Mouse (Mus musculus) ES-Bruce4 (cell line): ENCODE measurements around the gene Gm4869. TPM values are rescaled to one million over a fixed set of nuclear protein-coding genes. Genes with fewer than 3 reads are reported as not detected.
"Not testable (repeated sequence)": the region's sequence is repeated elsewhere in the genome, so short reads cannot be mapped to it uniquely, and the experiment has no call there.

Experiments used
- H3K27ac ChIP-seq: 2 replicates; pipeline ENCODE4 v1.5.1; 2012; ENCODE audit warnings: low read length, inconsistent platforms; ENCODE audit not compliant: insufficient read depth
- H3K27me3 ChIP-seq: 2 replicates; pipeline ENCODE4 v1.6.1; 2012; ENCODE audit warnings: mild to moderate bottlenecking, low read length, inconsistent platforms; ENCODE audit not compliant: control insufficient read depth, poor library complexity, insufficient read depth, severe bottlenecking
- H3K36me3 ChIP-seq: 2 replicates; pipeline ENCODE4 v1.6.1; 2012; ENCODE audit warnings: inconsistent platforms, mild to moderate bottlenecking, low read length, moderate library complexity; ENCODE audit not compliant: control insufficient read depth, poor library complexity, insufficient read depth, severe bottlenecking
- H3K4me1 ChIP-seq: one replicate; pipeline ENCODE4 v1.8.1; 2011; ENCODE audit warnings: low read length; ENCODE audit not compliant: control insufficient read depth, insufficient read depth
- H3K4me3 ChIP-seq: 2 replicates; pipeline ENCODE4 v1.5.1; 2011; ENCODE audit warnings: low read depth, mild to moderate bottlenecking, low read length
- H3K9ac ChIP-seq: 2 replicates; pipeline ENCODE4 v1.6.1; 2012; ENCODE audit warnings: low read depth, mild to moderate bottlenecking, inconsistent platforms; ENCODE audit not compliant: poor library complexity, severe bottlenecking
- H3K9me3 ChIP-seq: replicated peaks from 2 replicates; pipeline ENCODE4 v1.6.1; 2012; ENCODE audit warnings: mild to moderate bottlenecking, low read length, inconsistent platforms; ENCODE audit not compliant: control insufficient read depth, poor library complexity, insufficient read depth, severe bottlenecking
- CTCF ChIP-seq: IDR thresholded peaks from one replicate; pipeline ENCODE4 v1.8.1; 2011; ENCODE audit warnings: low read depth, low read length
- EP300 ChIP-seq: IDR thresholded peaks from 2 replicates; pipeline ENCODE4 v1.6.1; 2011; ENCODE audit warnings: low read depth, low read length; ENCODE audit not compliant: insufficient read depth
- POLR2A ChIP-seq: IDR thresholded peaks from one replicate; pipeline ENCODE4 v1.8.1; 2011; ENCODE audit warnings: low read length; ENCODE audit not compliant: insufficient read depth
- polyA plus RNA-seq: library from polyadenylated mRNA; stranded (reverse); fragments of >200 nt; gene quantifications from 2 replicates; pipeline ENCODE4 v1.2.4, GENCODE M21; 2011; ENCODE audit warnings: low read depth; ENCODE audit not compliant: missing spikeins, insufficient read depth, insufficient read length

The Gm4869 gene
- polyA plus RNA-seq, 1 experiment, result 0.19 TPM

- Histone ChIP-seq H3K4me1 (no peaks in the 10 kb centered on the region), H3K4me3 (no peak overlapping the region), H3K36me3 (no peaks in the 10 kb centered on the region), H3K27ac (no peak overlapping the region), H3K9ac (no peak overlapping the region), H3K27me3 (no peaks in the 10 kb centered on the region), H3K9me3 (no peaks in the 10 kb centered on the region)
- TF ChIP-seq EP300, result no peak
- no peak for TF ChIP-seq POLR2A
- TF ChIP-seq CTCF, result no peak
Observed at GRCm38 (mm10) chr5:140455466-140455865, 10.0 kb downstream of the Gm4869 start.

DNA sequence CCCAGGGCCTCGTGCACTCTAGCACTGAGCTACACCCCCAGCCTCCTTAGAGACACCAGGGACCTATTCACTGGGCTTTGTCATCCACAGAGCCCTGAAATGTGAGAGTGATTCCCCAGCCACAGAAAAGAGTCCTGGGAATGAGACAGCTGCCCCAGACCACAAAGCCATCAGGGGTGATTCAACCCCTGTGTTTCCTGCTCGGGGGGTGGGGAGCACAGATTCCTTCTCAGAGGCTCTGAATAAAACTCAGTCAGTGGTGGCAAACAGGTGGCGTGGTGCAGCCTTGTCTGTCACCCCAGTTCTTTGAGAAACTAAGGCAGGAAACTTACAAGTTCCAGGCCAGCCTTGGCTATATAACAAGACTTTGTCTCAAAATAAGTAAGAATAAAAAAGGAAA is 16.0 kb downstream of the Gm4869 start:
- Histone ChIP-seq H3K4me3 (no peak overlapping the region), H3K9ac (no peak overlapping the region), H3K36me3 (no peaks in the 10 kb centered on the region), H3K27ac (no peak overlapping the region), H3K9me3 (no peaks in the 10 kb centered on the region), H3K4me1 (no peaks in the 10 kb centered on the region), H3K27me3 (no peaks in the 10 kb centered on the region)
- TF ChIP-seq POLR2A (no peak), CTCF (no peak), EP300 (no peak)

GRCm38 (mm10) chr5:140463151-140463550 is 17.7 kb downstream of the Gm4869 start:
- H3K27ac ChIP-seq, H3K36me3 ChIP-seq, H3K9ac ChIP-seq, H3K9me3 ChIP-seq, H3K4me1 ChIP-seq, H3K27me3 ChIP-seq, H3K4me3 ChIP-seq: not testable (repeated sequence)

DNA sequence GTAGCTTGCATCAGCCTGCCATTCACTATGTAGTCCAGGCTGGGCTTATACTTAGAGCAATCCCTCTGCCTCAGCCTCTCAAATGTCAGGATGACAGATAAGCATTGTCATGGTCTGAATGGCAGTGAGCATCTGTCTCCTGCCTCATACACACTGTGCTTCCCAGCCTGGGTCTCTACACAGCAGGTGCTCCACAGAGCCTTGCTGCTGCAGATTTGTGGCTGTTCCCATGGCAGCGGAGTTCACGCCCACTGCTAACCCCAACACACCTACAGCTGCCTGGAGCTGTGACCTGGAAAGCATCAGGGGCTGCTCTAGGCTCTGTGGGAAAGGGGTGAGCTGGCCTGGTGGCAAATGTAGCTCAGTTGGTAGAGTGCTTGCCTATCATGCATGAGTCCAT is 19.5 kb downstream of the Gm4869 start:
- H3K4me3 ChIP-seq, result no peak overlapping the region
- H3K9ac ChIP-seq, result no peak overlapping the region
- no peaks in the 10 kb centered on the region for H3K36me3 ChIP-seq
- H3K9me3 ChIP-seq, result no peaks in the 10 kb centered on the region
- H3K27me3 ChIP-seq, result no peaks in the 10 kb centered on the region
- H3K27ac ChIP-seq, result no peak overlapping the region
- no peaks in the 10 kb centered on the region for H3K4me1 ChIP-seq
- TF ChIP-seq EP300 (no peak), POLR2A (no peak)

GRCm38 (mm10) chr5:140472336-140472735 is 26.9 kb downstream of the Gm4869 start:
- Histone ChIP-seq H3K27me3 (no peaks in the 10 kb centered on the region), H3K9me3 (no peaks in the 10 kb centered on the region), H3K4me1 (no peaks in the 10 kb centered on the region), H3K27ac (no peak overlapping the region), H3K36me3 (no peaks in the 10 kb centered on the region), H3K4me3 (no peak overlapping the region), H3K9ac (no peak overlapping the region)
- TF ChIP-seq EP300, result no peak
- peak; percentile 61 for TF ChIP-seq CTCF

- Histone ChIP-seq H3K27me3 (no peaks in the 10 kb centered on the region), H3K36me3 (no peaks in the 10 kb centered on the region), H3K4me1 (no peaks in the 10 kb centered on the region), H3K9me3 (no peaks in the 10 kb centered on the region), H3K4me3 (no peak overlapping the region), H3K9ac (no peak overlapping the region), H3K27ac (no peak overlapping the region)
- TF ChIP-seq CTCF, result no peak
- TF ChIP-seq POLR2A, result no peak
- no peak for TF ChIP-seq EP300
Observed at GRCm38 (mm10) chr5:140481458-140481857, 36.0 kb downstream of the Gm4869 start.

- no peaks in the 10 kb centered on the region for H3K36me3 ChIP-seq
- no peak overlapping the region for H3K4me3 ChIP-seq
- no peaks in the 10 kb centered on the region for H3K9me3 ChIP-seq
- H3K9ac ChIP-seq, result no peak overlapping the region
- H3K4me1 ChIP-seq, result peaks cover 2% of the 10 kb centered on the region
- no peak overlapping the region for H3K27ac ChIP-seq
- TF ChIP-seq EP300 (no peak), POLR2A (no peak), CTCF (no peak)
- no peaks in the 10 kb centered on the region for H3K27me3 ChIP-seq
Observed at GRCm38 (mm10) chr5:140491142-140491541, 45.7 kb downstream of the Gm4869 start.
